Mouse (Mus musculus) forebrain, postnatal 0 days (tissue): Measurements from ENCODE around the gene Gm48552. TPM values are rescaled to one million over a fixed set of nuclear protein-coding genes. Genes with fewer than 3 reads are reported as not detected.

Source experiments
- ATAC-seq: fragments of 200-750 bp; cut with Nextera tagmentation; 2 replicates; pipeline ENCODE4 v1.8.0; 2017; ENCODE audit warnings: mild to moderate bottlenecking, moderate library complexity
- DNase-seq: peaks from one replicate; pipeline ENCODE4 v3.0.0-alpha.2; 2015
- H3K27ac ChIP-seq: fragments of 300-500 bp; sonication (generic); 2 replicates; pipeline ENCODE4 v1.5.1; 2014; ENCODE audit warnings: low read depth, mild to moderate bottlenecking, antibody characterized with exemption, low read length, moderate library complexity, mixed read lengths
- H3K27me3 ChIP-seq: fragments of 300-500 bp; sonication (generic); 2 replicates; pipeline ENCODE4 v1.6.1; 2014; ENCODE audit warnings: mild to moderate bottlenecking, low read length, mixed read lengths; ENCODE audit not compliant: insufficient read depth
- H3K36me3 ChIP-seq: fragments of 300-500 bp; sonication (generic); 2 replicates; pipeline ENCODE4 v1.6.1; 2014; ENCODE audit warnings: mild to moderate bottlenecking, moderate library complexity; ENCODE audit not compliant: insufficient read depth
- H3K4me1 ChIP-seq: fragments of 300-500 bp; sonication (generic); 2 replicates; pipeline ENCODE4 v1.6.1; 2014; ENCODE audit warnings: antibody characterized with exemption; ENCODE audit not compliant: insufficient read depth
- H3K4me2 ChIP-seq: fragments of 300-500 bp; sonication (generic); 2 replicates; pipeline ENCODE4 v1.6.1; 2014; ENCODE audit warnings: low read depth, mild to moderate bottlenecking, moderate library complexity
- H3K4me3 ChIP-seq: fragments of 300-500 bp; sonication (generic); 2 replicates; pipeline ENCODE4 v1.5.1; 2014; ENCODE audit warnings: low read depth, low read length, mixed read lengths
- H3K9ac ChIP-seq: fragments of 300-500 bp; sonication (generic); 2 replicates; pipeline ENCODE4 v1.6.1; 2014; ENCODE audit warnings: mild to moderate bottlenecking
- H3K9me3 ChIP-seq: fragments of 300-500 bp; sonication (generic); 2 replicates; pipeline ENCODE4 v1.6.1; 2016; ENCODE audit warnings: low read length
- CTCF ChIP-seq: sonication (generic); IDR thresholded peaks from 2 replicates; pipeline ENCODE4 v1.5.1; 2016; ENCODE audit warnings: antibody characterized with exemption, control low read depth, low read depth
- WGBS: fragments of 180-500 bp; shearing (Covaris S2); extraction: QIAGEN DNeasy Blood & Tissue Kit; methylation state at CpG from one replicate; pipeline ENCODE4 v1.1.7; 2014; 5-methylcytosine and 5-hydroxymethylcytosine counted together
- polyA plus RNA-seq: library from polyadenylated mRNA; unstranded; fragments of >200 nt; fragmentation: Nextera tagmentation; extraction: Ambion mirVana; gene quantifications from 2 replicates; pipeline ENCODE4 v1.2.1, GENCODE M21; 2015
- total RNA-seq: library from RNA; depleted of rRNA; stranded (reverse); fragments of >200 nt; gene quantifications from 2 replicates; pipeline ENCODE4 v1.2.3, GENCODE M21; 2014

The Gm48552 gene
- total and polyA plus RNA-seq, 2 experiments from 2014 or later = 3.7 to 16.6 TPM

DNA sequence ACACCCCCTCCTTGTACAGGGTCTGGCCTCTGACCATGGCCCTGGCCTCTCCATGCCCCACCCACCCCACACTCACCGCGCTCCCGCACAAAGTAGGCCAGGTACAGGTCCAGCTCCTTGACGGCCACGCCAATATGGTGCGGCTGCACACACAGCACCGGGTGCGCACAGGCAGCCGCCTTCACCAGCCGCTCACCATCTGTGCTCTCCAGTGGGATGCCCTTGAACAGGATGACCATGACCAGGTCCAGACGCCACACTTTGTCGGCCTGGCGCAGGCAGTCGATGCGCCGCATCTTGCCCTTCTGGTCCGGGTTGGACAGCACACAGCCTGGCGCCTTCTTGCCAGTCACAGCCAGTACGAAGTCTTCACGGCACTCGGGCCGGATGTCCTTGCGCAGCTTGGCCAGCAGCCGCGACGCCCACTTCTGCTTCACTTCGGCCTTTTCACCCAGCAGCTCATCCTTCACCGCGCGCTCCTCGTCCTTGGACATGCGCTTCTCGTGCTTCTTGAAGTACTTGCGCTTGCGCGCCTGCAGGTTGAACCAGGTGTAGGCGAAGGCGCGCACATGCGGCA, 31.5 kb downstream of the Gm48552 start:
- no peak overlapping the region for H3K9ac ChIP-seq
- H3K27ac ChIP-seq = no peak overlapping the region
- H3K27me3 ChIP-seq = no peaks in the 10 kb centered on the region
- 90% methylated on average over 40 of the region's 40 CpGs for WGBS
- H3K4me3 ChIP-seq = no peak overlapping the region
- H3K9me3 ChIP-seq = no peaks in the 10 kb centered on the region
- ATAC-seq = no peak
- peaks cover 8% of the 10 kb centered on the region for H3K36me3 ChIP-seq
- DNase-seq = no peak
- H3K4me1 ChIP-seq = peaks cover 10% of the 10 kb centered on the region; the same call in 1 of the 2 replicates
- TF ChIP-seq CTCF = no peak
- no peak overlapping the region for H3K4me2 ChIP-seq

DNA sequence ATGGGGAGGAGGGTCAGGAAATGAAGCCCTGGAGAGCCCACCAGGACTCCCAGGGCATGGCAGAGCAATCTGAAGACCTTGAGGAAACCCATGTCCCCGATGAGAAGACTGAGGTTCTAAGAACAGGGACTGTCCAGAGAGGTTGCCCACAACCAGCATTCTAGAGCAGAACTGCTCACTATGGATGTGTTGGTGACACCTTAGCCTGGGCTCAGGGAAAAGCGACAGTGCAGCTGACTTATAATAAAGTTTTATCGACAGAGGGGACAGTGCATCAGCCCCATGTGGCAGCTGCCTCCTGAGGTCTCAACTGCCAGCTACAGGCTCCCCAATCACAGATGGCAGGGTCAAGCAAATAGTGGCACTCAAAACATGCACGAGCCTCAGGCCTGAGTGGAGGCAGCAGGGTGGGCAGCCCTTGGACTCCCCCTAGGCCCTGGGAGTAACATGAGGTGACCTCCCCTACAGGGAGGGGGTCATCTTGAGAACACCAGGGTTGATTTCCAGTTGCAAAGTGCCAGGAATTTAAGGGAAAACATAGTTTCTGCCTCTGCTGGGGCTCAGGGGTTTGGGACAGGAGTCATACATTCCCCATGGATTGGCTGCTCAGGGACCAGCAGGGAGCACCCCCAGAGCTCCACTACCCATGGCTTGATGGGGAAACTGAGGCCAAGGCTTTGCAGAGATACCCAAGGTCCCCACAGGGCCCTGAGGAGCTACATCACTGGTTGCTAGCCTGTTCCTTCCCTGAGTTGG, 32.4 kb downstream of the Gm48552 start:
- WGBS = 73% methylated on average over 4 of the region's 4 CpGs
- no peak for TF ChIP-seq CTCF
- no peak for ATAC-seq
- no peak overlapping the region for H3K27ac ChIP-seq
- no peaks in the 10 kb centered on the region for H3K27me3 ChIP-seq
- H3K9ac ChIP-seq = no peak overlapping the region
- DNase-seq = no peak
- no peaks in the 10 kb centered on the region for H3K9me3 ChIP-seq
- H3K4me3 ChIP-seq = no peak overlapping the region
- H3K4me1 ChIP-seq = peaks cover 10% of the 10 kb centered on the region; the same call in 1 of the 2 replicates
- H3K4me2 ChIP-seq = no peak overlapping the region
- peaks cover 8% of the 10 kb centered on the region for H3K36me3 ChIP-seq

- Histone ChIP-seq H3K4me3 (no peak overlapping the region), H3K27me3 (no peaks in the 10 kb centered on the region), H3K9me3 (no peaks in the 10 kb centered on the region), H3K27ac (no peak overlapping the region), H3K9ac (no peak overlapping the region), H3K36me3 (peaks cover 8% of the 10 kb centered on the region), H3K4me1 (peaks cover 5% of the 10 kb centered on the region; the same call in 1 of the 2 replicates), H3K4me2 (no peak overlapping the region)
- no peak for DNase-seq
- no peak for ATAC-seq
- no peak for TF ChIP-seq CTCF
- 85% methylated on average over 5 of the region's 5 CpGs for WGBS
Measured at GRCm38 (mm10) chr10:81421797-81422100, 32.9 kb downstream of the Gm48552 start.

DNA sequence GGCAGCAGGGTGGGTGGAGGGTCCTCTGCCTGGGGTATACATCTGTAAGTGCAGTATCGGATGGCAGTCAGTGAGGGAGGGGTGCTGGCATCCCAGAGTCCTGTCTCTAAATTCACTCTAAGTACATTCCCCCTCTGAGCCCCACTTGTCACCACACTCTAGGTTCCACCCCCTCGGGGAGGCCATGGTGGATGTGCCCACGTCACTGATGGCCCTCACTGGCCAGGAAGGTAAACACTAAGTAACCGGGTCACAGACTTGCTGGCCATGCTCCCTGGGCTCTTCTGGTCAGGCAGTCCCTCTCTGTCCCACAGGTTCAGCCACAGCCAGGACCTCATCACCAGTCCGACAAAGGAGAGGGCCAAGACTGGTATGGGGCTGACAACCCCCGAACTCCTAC, 33.4 kb downstream of the Gm48552 start:
- 81% methylated on average over 6 of the region's 6 CpGs for WGBS
- ATAC-seq (no peak), DNase-seq (no peak)
- Histone ChIP-seq H3K9ac (no peak overlapping the region), H3K4me1 (0 out of 2 replicates have a peak, but pooled peaks cover 3% of the 10 kb centered on the region), H3K27me3 (no peaks in the 10 kb centered on the region), H3K27ac (no peak overlapping the region), H3K9me3 (no peaks in the 10 kb centered on the region), H3K4me2 (no peak overlapping the region), H3K36me3 (peaks cover 8% of the 10 kb centered on the region), H3K4me3 (no peak overlapping the region)
- no peak for TF ChIP-seq CTCF

GRCm38 (mm10) chr10:81422661-81423217, 33.9 kb downstream of the Gm48552 start:
- ATAC-seq = no peak
- no peak for TF ChIP-seq CTCF
- H3K36me3 ChIP-seq = peaks cover 8% of the 10 kb centered on the region
- H3K9ac ChIP-seq = no peak overlapping the region
- no peak for DNase-seq
- no peaks in the 10 kb centered on the region for H3K9me3 ChIP-seq
- no peaks in the 10 kb centered on the region for H3K27me3 ChIP-seq
- no peak overlapping the region for H3K27ac ChIP-seq
- no peak overlapping the region for H3K4me3 ChIP-seq
- no peak overlapping the region for H3K4me2 ChIP-seq
- 78% methylated on average over 3 of the region's 3 CpGs for WGBS
- no peaks in the 10 kb centered on the region for H3K4me1 ChIP-seq

DNA sequence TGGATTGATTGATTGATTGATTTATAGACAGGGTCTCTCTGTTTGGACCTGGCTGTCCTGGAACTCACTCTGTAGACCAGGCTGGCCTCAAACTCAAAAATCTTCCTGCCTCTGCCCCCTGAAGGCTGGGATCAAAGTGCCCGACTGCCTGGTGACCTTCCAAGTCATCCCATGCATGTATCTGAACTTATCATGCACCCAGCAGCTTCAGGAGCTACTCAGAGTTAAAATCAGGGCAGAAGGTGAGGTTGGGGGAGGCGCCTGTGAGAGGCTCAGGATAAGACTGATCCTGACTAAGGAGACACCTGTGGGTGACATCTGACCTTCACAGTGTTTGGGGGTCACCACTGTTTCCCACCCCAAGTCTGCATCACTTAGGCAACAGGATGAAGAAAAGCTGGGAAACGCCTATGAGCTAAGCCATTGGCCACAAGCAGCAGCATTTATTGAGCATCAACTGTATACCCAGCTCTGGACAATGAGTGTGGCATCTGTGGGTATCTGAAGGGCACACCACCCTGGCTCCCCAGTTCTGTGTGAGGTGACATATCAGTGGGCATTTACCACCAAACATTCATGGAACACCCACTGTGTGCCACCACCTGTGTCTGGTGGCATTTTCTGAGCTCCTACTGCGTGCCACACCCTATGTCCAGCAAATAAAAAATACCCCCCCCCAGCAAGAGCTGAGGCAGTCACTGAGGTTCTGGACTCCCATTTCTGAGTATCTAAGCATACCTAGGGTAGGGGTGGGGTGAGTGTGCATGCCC, 34.9 kb downstream of the Gm48552 start:
- no peak for TF ChIP-seq CTCF
- H3K36me3 ChIP-seq = peaks cover 8% of the 10 kb centered on the region
- no peak for DNase-seq
- no peak overlapping the region for H3K27ac ChIP-seq
- H3K9me3 ChIP-seq = no peaks in the 10 kb centered on the region
- no peak for ATAC-seq
- peak overlapping the region; percentile 14; the same call in 1 of the 2 replicates for H3K9ac ChIP-seq
- no peak overlapping the region for H3K4me2 ChIP-seq
- 73% methylated on average over 4 of the region's 4 CpGs for WGBS
- no peak overlapping the region for H3K4me3 ChIP-seq
- H3K27me3 ChIP-seq = no peaks in the 10 kb centered on the region
- H3K4me1 ChIP-seq = no peaks in the 10 kb centered on the region
